Mouse (Mus musculus) large intestine, adult 2 months (tissue): Measurements from ENCODE around the gene Aldh9a1. TPM values are rescaled to one million over a fixed set of nuclear protein-coding genes. Genes with fewer than 3 reads are reported as not detected.

Experiments used
- polyA plus RNA-seq: library from polyadenylated mRNA; depleted of rRNA; stranded (reverse); fragments of >200 nt; gene quantifications from 2 replicates; pipeline ENCODE4 v1.2.3, GENCODE M21; 2012; rRNA removed

Aldh9a1 gene
- polyA plus RNA-seq, 1 experiment = 99.2 TPM

Other genes starting within 250 kb of the Aldh9a1 start
- 24.9 and 30.0 TPM in 2 replicates for gene Uck2, start 64.7 kb upstream of the Aldh9a1 start, polyA plus RNA-seq
- 64.4 and 70.5 TPM in 2 replicates for gene Tmco1, start 41.6 kb upstream of the Aldh9a1 start, polyA plus RNA-seq
- 543 and 795 TPM in 2 replicates for gene Mgst3, start 43.9 kb downstream of the Aldh9a1 start, polyA plus RNA-seq
- gene Lrrc52, start 116.8 kb downstream of the Aldh9a1 start, polyA plus RNA-seq = not detected in 2 replicates
- 0.30 and 0.78 TPM in 2 replicates for gene Rxrg, start 248.4 kb downstream of the Aldh9a1 start, polyA plus RNA-seq